Mouse (Mus musculus): ENCODE measurements around the gene Akr1b7.

DNA sequence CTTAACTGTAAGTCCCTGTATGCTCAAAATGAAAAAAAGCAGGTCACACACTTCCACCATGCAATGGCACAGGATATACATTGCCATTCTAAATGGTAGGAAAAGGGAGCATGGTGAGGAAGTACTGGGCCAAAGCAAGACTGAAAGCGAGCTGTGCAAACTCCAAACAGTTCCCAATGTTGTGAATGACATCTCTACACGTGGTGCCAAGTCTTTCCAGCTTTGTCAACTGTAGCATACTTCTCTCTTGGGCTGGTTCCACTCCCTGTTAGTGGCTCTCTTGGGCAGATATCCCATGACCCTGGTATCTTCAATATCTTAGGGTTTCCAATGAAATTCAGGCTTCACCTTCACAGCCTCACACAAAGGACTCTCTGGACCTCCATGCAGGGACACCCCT, 26.9 kb downstream of the Akr1b7 start:
- TF ChIP-seq CTCF (IDR thresholded peaks at IDR 0.05; ENCODE audit: borderline replicate concordance, control insufficient read depth, extremely low read depth, insufficient read depth, low read length, poor library complexity) (no peak), POLR2A (IDR thresholded peaks at IDR 0.05; ENCODE audit: control insufficient read depth, extremely low read depth, insufficient read depth, low read length, poor library complexity) (no peak)
